Mouse (Mus musculus) bone marrow, adult 2 months (tissue): ENCODE data around the gene Esrrg.

ENCODE experiments used
- CTCF ChIP-seq: fragments of 200-500 bp; IDR thresholded peaks from 2 replicates; pipeline ENCODE4 v1.5.1; 2011; ENCODE audit warnings: low read length, control low read depth; ENCODE audit not compliant: control insufficient read depth, insufficient read depth
- POLR2A ChIP-seq: fragments of 200-500 bp; IDR thresholded peaks from 2 replicates; pipeline ENCODE4 v1.6.1; 2011; ENCODE audit warnings: low read depth, mild to moderate bottlenecking, control low read depth, low read length, borderline replicate concordance; ENCODE audit not compliant: control insufficient read depth

DNA sequence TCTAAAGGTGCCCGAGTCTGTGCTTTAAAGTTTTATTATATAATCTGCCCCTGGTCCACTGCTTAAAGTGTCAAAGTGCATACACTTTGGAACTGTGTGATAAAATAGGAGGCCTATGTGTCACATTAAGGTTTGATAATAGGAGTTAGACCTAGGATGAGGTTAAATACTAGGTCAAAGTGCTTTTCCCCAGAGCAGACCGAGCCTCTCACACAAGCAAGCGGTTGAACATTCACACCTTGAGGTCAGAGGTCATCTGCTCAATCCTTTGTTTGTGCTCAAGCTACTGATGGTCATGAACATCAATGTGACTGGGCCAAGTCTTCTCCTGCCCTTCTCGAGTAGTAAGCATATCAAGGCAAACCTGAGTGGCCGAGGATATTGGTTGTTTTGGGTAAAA is 218.3 kb downstream of the Esrrg start:
- TF ChIP-seq CTCF: no peak
- no peak for TF ChIP-seq POLR2A
